Mouse (Mus musculus): ENCODE measurements around the gene Pikfyve. TPM values are rescaled to one million over a fixed set of nuclear protein-coding genes. Genes with fewer than 3 reads are reported as not detected.

Gene Pikfyve
- polyA plus RNA-seq, 1 experiment from 2014 or later, result 3.9 TPM

DNA sequence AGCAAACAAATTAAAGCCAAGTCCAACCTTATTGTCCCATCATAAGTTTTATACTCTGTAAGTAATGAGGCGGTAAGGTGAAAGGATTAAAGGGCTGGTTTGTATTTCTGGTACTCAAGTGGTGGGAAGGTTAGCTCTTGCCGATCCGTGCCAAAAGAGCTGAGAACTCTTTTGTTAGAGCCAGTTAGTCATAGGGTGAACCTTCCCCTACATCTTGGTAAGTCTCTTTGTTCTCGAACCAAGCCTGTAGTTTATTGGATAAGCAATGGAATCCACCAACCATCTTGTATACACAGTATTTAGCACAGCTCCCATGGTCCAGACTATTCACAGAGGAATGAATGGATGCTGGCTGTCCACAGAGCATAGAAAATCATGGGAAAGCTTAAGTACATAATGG, 14.9 kb upstream of the Pikfyve start:
- Histone ChIP-seq H3K4me2 (no peak overlapping the region), H3K4me3 (replicated peaks) (no peak overlapping the region), H3K27ac (replicated peaks) (no peak overlapping the region), H3K4me1 (replicated peaks) (0 out of 2 replicates have a peak, but pooled peaks cover 10% of the 10 kb centered on the region), H3K9ac (no peak overlapping the region), H3K36me3 (replicated peaks) (peaks cover 34% of the 10 kb centered on the region), H3K27me3 (no peaks in the 10 kb centered on the region), H3K9me3 (replicated peaks) (no peaks in the 10 kb centered on the region)
- WGBS (ENCODE audit: insufficient replicate concordance), result 68% methylated on average over 4 of the region's 4 CpGs
- no peak for ATAC-seq (ENCODE audit: insufficient read depth)

DNA sequence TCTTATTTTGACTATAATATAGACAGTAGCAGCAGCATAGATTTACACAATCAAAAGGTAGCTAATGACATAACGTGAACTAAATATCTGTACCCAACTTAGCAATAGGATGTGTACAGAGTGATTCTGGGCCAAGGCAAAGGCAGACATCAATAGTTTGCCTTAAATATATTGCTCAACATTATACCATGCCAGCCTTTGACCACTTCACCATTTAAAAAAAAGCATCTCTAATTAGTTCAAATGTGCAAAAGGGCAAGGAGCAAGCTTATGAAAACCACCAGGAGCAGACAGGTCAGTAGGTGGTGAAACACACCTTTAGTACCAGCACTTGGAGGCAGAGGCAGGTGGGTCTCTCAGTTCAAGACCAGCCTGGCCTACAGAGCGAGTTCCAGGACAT, 12.8 kb upstream of the Pikfyve start:
- Histone ChIP-seq H3K4me2 (no peak overlapping the region), H3K36me3 (replicated peaks) (peaks cover 17% of the 10 kb centered on the region), H3K27ac (replicated peaks) (no peak overlapping the region)

GRCm38 (mm10) chr1:65176171-65176570, 10.3 kb upstream of the Pikfyve start:
- no peak for ATAC-seq (ENCODE audit: insufficient read depth)
- Histone ChIP-seq H3K4me3 (replicated peaks) (peak overlapping the region; percentile 4; the same call in 1 of the 2 replicates), H3K27ac (replicated peaks) (no peak overlapping the region), H3K4me1 (replicated peaks) (peaks cover 34% of the 10 kb centered on the region), H3K27me3 (no peaks in the 10 kb centered on the region), H3K36me3 (replicated peaks) (peaks cover 8% of the 10 kb centered on the region), H3K9me3 (replicated peaks) (no peaks in the 10 kb centered on the region), H3K9ac (no peak overlapping the region), H3K4me2 (peak overlapping the region; percentile 21)
- 66% methylated on average over 4 of the region's 4 CpGs for WGBS (ENCODE audit: insufficient replicate concordance)

More for the DNA sequence above, 12.8 kb upstream of the Pikfyve start:
- Histone ChIP-seq H3K4me3 (replicated peaks) (no peak overlapping the region), H3K4me1 (replicated peaks) (peaks cover 25% of the 10 kb centered on the region), H3K27me3 (no peaks in the 10 kb centered on the region), H3K9ac (no peak overlapping the region), H3K9me3 (replicated peaks) (no peaks in the 10 kb centered on the region)
- no peak for ATAC-seq (ENCODE audit: insufficient read depth)
- WGBS (ENCODE audit: insufficient replicate concordance), result 76% methylated on average over 2 of the region's 2 CpGs

DNA sequence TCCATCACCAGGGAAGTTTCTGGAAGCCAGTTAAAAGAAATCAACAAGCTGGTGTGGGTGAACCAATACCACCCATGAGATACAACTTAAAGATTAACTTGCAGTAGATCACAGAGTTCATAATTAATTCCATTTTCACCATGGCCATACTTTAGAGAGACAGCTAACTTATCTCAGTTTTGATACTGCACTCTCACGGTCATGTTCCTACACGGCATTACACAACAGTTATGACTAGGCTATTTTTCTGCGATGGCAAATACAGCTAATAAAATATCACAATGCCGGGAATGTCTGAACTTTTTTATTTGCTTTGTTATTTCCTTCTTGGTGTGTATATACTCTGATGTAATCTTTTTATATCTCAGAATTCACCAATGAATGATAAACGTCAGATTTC, 9.6 kb upstream of the Pikfyve start:
- WGBS (ENCODE audit: insufficient replicate concordance), result 23% methylated on average over 5 of the region's 5 CpGs
- no peak for ATAC-seq (ENCODE audit: insufficient read depth)

GRCm38 (mm10) chr1:65177452-65177851, 9.0 kb upstream of the Pikfyve start:
- 33% methylated on average over 3 of the region's 3 CpGs for WGBS (ENCODE audit: insufficient replicate concordance)
- Histone ChIP-seq H3K27me3 (no peaks in the 10 kb centered on the region), H3K4me2 (peak overlapping the region; percentile 93), H3K4me1 (replicated peaks) (peaks cover 39% of the 10 kb centered on the region), H3K27ac (replicated peaks) (peak overlapping the region; percentile 94), H3K4me3 (replicated peaks) (peak overlapping the region; percentile 72), H3K9ac (0 out of 2 replicates have a peak overlapping the region, but pooled peaks have one; percentile 69), H3K9me3 (replicated peaks) (no peaks in the 10 kb centered on the region), H3K36me3 (replicated peaks) (peaks cover 8% of the 10 kb centered on the region)
- ATAC-seq (ENCODE audit: insufficient read depth), result no peak

More for the DNA sequence above, 9.6 kb upstream of the Pikfyve start:
- peak overlapping the region; percentile 21 for H3K4me2 ChIP-seq
- H3K9ac ChIP-seq, result no peak overlapping the region
- no peak overlapping the region for H3K4me3 ChIP-seq (replicated peaks)
- no peaks in the 10 kb centered on the region for H3K9me3 ChIP-seq (replicated peaks)
- no peaks in the 10 kb centered on the region for H3K27me3 ChIP-seq
- no peak overlapping the region for H3K27ac ChIP-seq (replicated peaks)
- peaks cover 8% of the 10 kb centered on the region for H3K36me3 ChIP-seq (replicated peaks)
- peaks cover 39% of the 10 kb centered on the region for H3K4me1 ChIP-seq (replicated peaks)

DNA sequence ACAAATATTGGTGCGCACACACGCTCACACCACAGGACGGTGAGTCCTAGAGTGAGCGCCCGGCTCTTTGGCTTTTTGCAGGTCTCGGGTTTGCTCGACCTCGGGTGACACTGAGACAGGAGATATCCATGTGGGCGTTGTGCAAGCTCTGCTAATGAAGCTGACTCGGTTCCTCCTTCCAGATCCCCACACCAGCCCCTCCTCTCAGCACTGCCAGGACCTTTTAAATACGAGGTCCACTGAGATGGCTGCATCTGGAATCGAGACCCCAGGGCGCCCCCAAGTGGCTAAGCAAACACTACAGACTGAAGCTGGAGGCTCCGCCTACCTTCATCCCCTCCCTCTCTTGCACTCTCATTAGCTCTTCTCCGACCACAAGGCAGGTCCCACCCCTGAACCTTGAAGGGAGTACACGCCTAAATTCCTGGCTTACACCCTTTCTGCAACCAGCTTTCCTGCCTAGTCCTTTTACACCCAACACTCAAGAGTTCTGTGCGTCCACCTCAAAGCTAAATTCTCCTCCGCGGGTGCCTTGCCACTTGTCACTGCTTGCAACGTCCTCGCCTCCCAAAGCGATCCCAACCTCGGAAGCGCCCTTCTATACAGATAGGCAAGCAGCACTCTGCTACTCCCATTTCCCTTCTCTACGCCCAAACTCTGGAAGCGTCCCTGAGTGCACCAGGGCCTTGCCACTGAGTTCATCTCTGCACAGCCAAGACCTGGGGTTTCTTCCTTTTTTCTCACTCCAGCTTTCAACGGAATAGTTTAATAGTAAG, 8.2 kb upstream of the Pikfyve start:
- WGBS (ENCODE audit: insufficient replicate concordance), result 2% methylated on average over 27 of the region's 27 CpGs
- peaks cover 8% of the 10 kb centered on the region for H3K36me3 ChIP-seq (replicated peaks)
- peak overlapping the region; percentile 94 for H3K27ac ChIP-seq (replicated peaks)
- no peaks in the 10 kb centered on the region for H3K9me3 ChIP-seq (replicated peaks)
- H3K4me2 ChIP-seq, result peak overlapping the region; percentile 93
- H3K4me1 ChIP-seq (replicated peaks), result peaks cover 39% of the 10 kb centered on the region
- peak overlapping the region; percentile 69 for H3K9ac ChIP-seq
- H3K4me3 ChIP-seq (replicated peaks), result peak overlapping the region; percentile 72
- ATAC-seq (ENCODE audit: insufficient read depth), result peak; percentile 79
- no peaks in the 10 kb centered on the region for H3K27me3 ChIP-seq

DNA sequence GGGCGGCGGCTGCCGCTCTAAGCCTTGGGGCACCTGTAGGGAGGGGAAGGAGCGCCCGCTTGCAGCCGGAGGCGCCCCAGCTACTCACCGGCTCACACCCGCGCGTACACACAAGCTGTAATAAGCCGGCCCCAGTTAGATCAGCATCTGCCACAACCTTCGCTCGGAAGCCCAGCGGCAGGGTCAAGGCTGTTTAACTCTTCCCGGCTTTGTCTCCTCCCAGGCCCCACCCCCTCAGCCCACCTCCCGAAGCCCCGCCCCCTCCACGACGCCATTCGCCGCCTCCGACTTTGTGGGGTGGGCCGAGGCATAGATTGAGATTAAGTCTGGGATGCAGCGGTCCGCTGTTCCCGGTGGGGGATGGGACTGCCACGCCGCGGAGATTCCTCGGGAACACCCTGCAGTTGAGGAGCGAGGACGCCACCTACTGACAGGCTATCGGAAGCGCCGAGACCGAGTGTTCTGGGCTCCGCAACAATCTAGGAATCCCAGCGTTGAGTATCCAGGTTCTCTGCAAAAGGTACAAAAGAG, 7.5 kb upstream of the Pikfyve start:
- Histone ChIP-seq H3K4me2 (peak overlapping the region; percentile 93), H3K4me3 (replicated peaks) (peak overlapping the region; percentile 72), H3K27ac (replicated peaks) (peak overlapping the region; percentile 94), H3K4me1 (replicated peaks) (peaks cover 39% of the 10 kb centered on the region), H3K9ac (peak overlapping the region; percentile 69), H3K36me3 (replicated peaks) (peaks cover 8% of the 10 kb centered on the region), H3K9me3 (replicated peaks) (no peaks in the 10 kb centered on the region), H3K27me3 (no peaks in the 10 kb centered on the region)
- WGBS (ENCODE audit: insufficient replicate concordance), result under 1% methylated on average over 38 of the region's 39 CpGs
- peak; percentile 79 for ATAC-seq (ENCODE audit: insufficient read depth)

DNA sequence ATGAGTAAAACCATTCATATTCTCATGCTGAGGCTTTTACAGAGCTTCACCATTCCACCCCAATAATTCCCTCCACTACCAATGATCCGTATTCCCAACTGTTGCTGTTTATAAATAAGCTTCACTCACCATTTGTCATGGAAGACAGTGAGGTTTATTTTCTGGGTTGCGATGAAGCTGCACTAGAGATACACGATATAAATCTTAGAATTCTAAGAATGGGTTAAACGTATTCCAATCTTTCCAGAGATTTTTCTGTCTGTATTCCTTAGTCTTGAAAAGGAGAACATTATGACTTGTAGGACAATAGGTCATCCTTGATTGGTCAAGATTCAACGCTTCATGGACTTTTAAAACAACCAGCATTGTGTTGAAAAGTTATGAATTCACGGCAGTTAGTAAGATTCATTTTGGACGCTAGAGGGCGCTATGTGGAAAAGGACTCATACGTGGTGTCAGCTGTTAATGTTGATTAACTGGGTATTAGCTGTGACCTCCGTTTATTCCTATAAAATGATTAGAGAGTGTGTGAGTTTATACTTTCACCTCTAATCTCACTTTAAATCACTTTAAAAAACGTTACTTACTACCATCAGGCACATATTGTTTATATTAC, 6.7 kb upstream of the Pikfyve start:
- H3K4me3 ChIP-seq (replicated peaks), result peak overlapping the region; percentile 72
- H3K27ac ChIP-seq (replicated peaks), result peak overlapping the region; percentile 94
- WGBS (ENCODE audit: insufficient replicate concordance), result 2% methylated on average over 11 of the region's 11 CpGs
- ATAC-seq (ENCODE audit: insufficient read depth), result no peak
- no peaks in the 10 kb centered on the region for H3K9me3 ChIP-seq (replicated peaks)
- H3K4me2 ChIP-seq, result peak overlapping the region; percentile 93
- H3K36me3 ChIP-seq (replicated peaks), result peaks cover under 1% of the 10 kb centered on the region; the same call in 1 of the 2 replicates
- H3K9ac ChIP-seq, result peak overlapping the region; percentile 69; the same call in 1 of the 2 replicates
- H3K27me3 ChIP-seq, result no peaks in the 10 kb centered on the region
- H3K4me1 ChIP-seq (replicated peaks), result peaks cover 39% of the 10 kb centered on the region

- Histone ChIP-seq H3K9ac (no peak overlapping the region), H3K9me3 (replicated peaks) (no peaks in the 10 kb centered on the region), H3K36me3 (replicated peaks) (no peaks in the 10 kb centered on the region), H3K27ac (replicated peaks) (no peak overlapping the region), H3K4me3 (replicated peaks) (no peak overlapping the region), H3K4me2 (no peak overlapping the region), H3K27me3 (no peaks in the 10 kb centered on the region), H3K4me1 (replicated peaks) (peaks cover 40% of the 10 kb centered on the region)
- WGBS (ENCODE audit: insufficient replicate concordance), result 29% methylated on average over 5 of the region's 5 CpGs
- no peak for ATAC-seq (ENCODE audit: insufficient read depth)
These were observed 5.0 kb upstream of the Pikfyve start for GRCm38 (mm10) chr1:65181459-65181858.

GRCm38 (mm10) chr1:65183994-65184393, 2.5 kb upstream of the Pikfyve start:
- H3K27me3 ChIP-seq, result no peaks in the 10 kb centered on the region
- no peak overlapping the region for H3K4me3 ChIP-seq (replicated peaks)
- no peak overlapping the region for H3K27ac ChIP-seq (replicated peaks)
- H3K4me2 ChIP-seq, result no peak overlapping the region
- ATAC-seq (ENCODE audit: insufficient read depth), result no peak
- peaks cover 39% of the 10 kb centered on the region for H3K4me1 ChIP-seq (replicated peaks)
- H3K9me3 ChIP-seq (replicated peaks), result no peaks in the 10 kb centered on the region
- 64% methylated on average over 2 of the region's 2 CpGs for WGBS (ENCODE audit: insufficient replicate concordance)
- no peaks in the 10 kb centered on the region for H3K36me3 ChIP-seq (replicated peaks)
- H3K9ac ChIP-seq, result no peak overlapping the region

DNA sequence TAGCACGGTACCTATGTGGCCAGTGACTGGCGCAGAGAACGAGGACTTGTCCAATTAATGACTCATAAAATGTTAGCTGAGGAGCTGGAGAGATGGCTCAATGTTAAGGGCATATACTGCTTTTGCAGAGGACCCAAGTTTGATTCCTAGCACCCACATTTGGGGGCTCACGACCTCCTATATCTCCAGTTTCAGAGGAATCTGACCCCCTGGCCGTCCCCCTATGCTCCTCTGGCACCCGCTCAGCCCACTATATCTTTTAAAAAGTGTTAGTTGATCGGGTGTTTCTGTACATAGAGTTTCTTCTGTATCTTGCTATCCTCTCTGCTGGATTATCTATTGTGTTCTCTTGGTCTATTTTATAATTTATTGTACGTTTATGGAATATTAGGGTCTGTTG, 1.5 kb upstream of the Pikfyve start:
- no peaks in the 10 kb centered on the region for H3K36me3 ChIP-seq (replicated peaks)
- 75% methylated on average over 8 of the region's 8 CpGs for WGBS (ENCODE audit: insufficient replicate concordance)
- no peak overlapping the region for H3K4me3 ChIP-seq (replicated peaks)
- no peak overlapping the region for H3K9ac ChIP-seq
- no peak for ATAC-seq (ENCODE audit: insufficient read depth)
- H3K4me1 ChIP-seq (replicated peaks), result peaks cover 33% of the 10 kb centered on the region
- no peak overlapping the region; the same call in 1 of the 2 replicates for H3K4me2 ChIP-seq
- no peaks in the 10 kb centered on the region for H3K27me3 ChIP-seq
- no peaks in the 10 kb centered on the region for H3K9me3 ChIP-seq (replicated peaks)
- H3K27ac ChIP-seq (replicated peaks), result no peak overlapping the region

Measured in liver, embryonic 15.5 days (tissue).